Mouse (Mus musculus) left cerebral cortex, adult 2 months (tissue): ENCODE data around the gene Qars. TPM values are rescaled to one million over a fixed set of nuclear protein-coding genes. Genes with fewer than 3 reads are reported as not detected.

Experiments
- DNase-seq, 2 experiments: peaks; one replicate each; pipeline ENCODE4 v3.0.0; 2021 to 2022; ENCODE audit warnings: low spot score in 2 of 2, mixed read lengths in 1 of 2; ENCODE audit errors: extremely low spot score in 1 of 2
- H3K27ac ChIP-seq: fragments of 200-600 bp; 2 replicates; pipeline ENCODE4 v1.8.1; 2022
- H3K4me3 ChIP-seq: fragments of 200-600 bp; 2 replicates; pipeline ENCODE4 v1.8.1; 2022
- CTCF ChIP-seq: fragments of 200-600 bp; IDR thresholded peaks from 2 replicates; pipeline ENCODE4 v1.8.1; 2022; ENCODE audit warnings: antibody characterized with exemption, mild to moderate bottlenecking, moderate library complexity
- intact Hi-C: fragments of 180-260 bp; cut with DNase I; formaldehyde crosslinking; loops from one replicate; pipeline ENCODE4 v1.15.1; 2025
- long read RNA-seq, 2 experiments: library from polyadenylated mRNA; stranded (forward); transcript quantifications; one replicate each; pipeline ENCODE4 v2.0.0; 2021; ENCODE audit warnings: borderline mapping rate in 2 of 2
- total RNA-seq, 2 experiments: library from RNA; stranded (reverse); gene quantifications; 2 replicates each; pipeline ENCODE4 v1.2.3; 2021

Qars gene
- 10 to 100 TPM; 75.3 to 78.0 TPM for total RNA-seq
- long read RNA-seq, experiment 1, transcript Qars-201 (24 exons, 2,800 nt): major isoform, 29 of 47 reads
- long read RNA-seq, experiment 1, partial matches to known transcripts: 8 of 47 reads
- long read RNA-seq, experiment 1, other reads (novel, unspliced or antisense): 10 of 47 reads
- long read RNA-seq, experiment 2, transcript Qars-201 (24 exons, 2,800 nt): major isoform, 10 of 19 reads
- long read RNA-seq, experiment 2, partial matches to known transcripts: 4 of 19 reads
- long read RNA-seq, experiment 2, other reads (novel, unspliced or antisense): 5 of 19 reads

- Histone ChIP-seq H3K27ac (peak within 1 kb of the TSS; percentile 88), H3K4me3 (peak within 1 kb of the TSS; percentile 84)
- intact Hi-C loops: loop anchor here (2.0 kb wide), 1 partner anchor 15 kb away; no protein-coding TSS in a partner anchor
- DNase-seq: peak; percentile 86 to 89
- TF ChIP-seq CTCF: no peak
These were observed at the start of gene Qars for GRCm38 (mm10) chr9:108507619-108508434. Qars (plus strand) TSS chr9:108507706.

DNA sequence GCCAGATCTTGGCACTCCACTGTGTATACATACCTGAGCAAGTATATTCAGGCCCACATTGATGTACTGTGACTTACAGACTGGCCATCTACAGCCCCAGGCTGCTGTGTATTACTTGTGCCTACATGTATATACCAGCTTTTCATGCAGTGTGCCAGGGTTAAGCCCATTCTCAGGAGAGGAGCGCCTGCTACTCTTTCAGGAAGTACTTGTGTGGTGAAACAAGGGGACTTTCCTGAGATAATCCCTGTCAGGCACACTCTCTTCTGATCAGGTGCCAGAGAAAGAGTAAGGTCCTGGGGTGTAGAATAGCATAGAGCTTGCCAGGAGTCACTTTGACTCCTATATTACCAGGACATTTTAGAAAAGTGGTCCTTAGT, 47.6 kb upstream of the Qars start:
- Histone ChIP-seq H3K27ac (peak overlapping the region; percentile 94), H3K4me3 (peak overlapping the region; percentile 75)
- intact Hi-C loops: no loop called here
- no peak for DNase-seq
- TF ChIP-seq CTCF: no peak

- H3K4me3 ChIP-seq: peak within 1 kb of the TSS; percentile 75
- intact Hi-C loops: no loop called here
- TF ChIP-seq CTCF: peak; percentile 3
These were observed 47.0 kb upstream of the Qars start, which contains the start of gene Ccdc71 for GRCm38 (mm10) chr9:108460319-108461178. Ccdc71 (plus strand) TSS chr9:108460527.

DNA sequence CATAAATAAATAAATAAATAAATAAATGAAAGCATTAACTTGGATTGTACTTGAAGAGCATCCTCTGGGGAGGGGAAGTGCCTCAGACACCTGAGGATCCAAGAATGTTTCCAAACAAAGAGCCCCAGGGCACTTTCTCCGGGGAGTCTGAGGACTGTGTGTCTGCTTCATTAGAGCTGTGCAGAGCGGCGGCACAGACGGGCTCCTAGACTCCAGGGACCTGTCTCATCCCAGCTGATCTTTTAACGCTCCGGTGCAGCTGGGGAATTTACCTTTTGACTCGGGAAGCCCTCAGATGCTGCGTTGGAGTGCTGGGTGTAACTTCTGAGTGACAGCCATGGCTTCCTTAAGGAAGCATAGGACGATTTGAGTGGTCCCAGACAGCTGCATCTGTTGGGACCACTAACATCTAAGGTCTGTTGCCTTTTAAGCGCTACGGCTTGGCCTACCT, 46.3 kb upstream of the Qars start, which contains the start of gene Klhdc8b:
Klhdc8b (minus strand) TSS at position 401 of the 451 bp plus-strand sequence.
- TF ChIP-seq CTCF: no peak
- no peak for DNase-seq
- intact Hi-C loops: no loop called here
- peak within 1 kb of the TSS; percentile 75 for H3K4me3 ChIP-seq
- H3K27ac ChIP-seq: peak within 1 kb of the TSS; percentile 94

More at GRCm38 (mm10) chr9:108460319-108461178, 47.0 kb upstream of the Qars start, which contains the start of gene Ccdc71:
- H3K27ac ChIP-seq: peak within 1 kb of the TSS; percentile 94
- peak; percentile 87 to 88 for DNase-seq

GRCm38 (mm10) chr9:108461675-108462074, 45.8 kb upstream of the Qars start:
- no peak for DNase-seq
- intact Hi-C loops: no loop called here
- no peak for TF ChIP-seq CTCF
- H3K27ac ChIP-seq: no peak overlapping the region
- H3K4me3 ChIP-seq: peak overlapping the region; percentile 75

- intact Hi-C loops: no loop called here
- no peak for TF ChIP-seq CTCF
- DNase-seq: no peak
- no peak overlapping the region for H3K4me3 ChIP-seq
- no peak overlapping the region for H3K27ac ChIP-seq
These were observed 45.3 kb upstream of the Qars start for GRCm38 (mm10) chr9:108462192-108462591.

GRCm38 (mm10) chr9:108463713-108464112, 43.8 kb upstream of the Qars start:
- TF ChIP-seq CTCF: no peak
- H3K27ac ChIP-seq: no peak overlapping the region
- no peak for DNase-seq
- no peak overlapping the region for H3K4me3 ChIP-seq
- intact Hi-C loops: no loop called here

DNA sequence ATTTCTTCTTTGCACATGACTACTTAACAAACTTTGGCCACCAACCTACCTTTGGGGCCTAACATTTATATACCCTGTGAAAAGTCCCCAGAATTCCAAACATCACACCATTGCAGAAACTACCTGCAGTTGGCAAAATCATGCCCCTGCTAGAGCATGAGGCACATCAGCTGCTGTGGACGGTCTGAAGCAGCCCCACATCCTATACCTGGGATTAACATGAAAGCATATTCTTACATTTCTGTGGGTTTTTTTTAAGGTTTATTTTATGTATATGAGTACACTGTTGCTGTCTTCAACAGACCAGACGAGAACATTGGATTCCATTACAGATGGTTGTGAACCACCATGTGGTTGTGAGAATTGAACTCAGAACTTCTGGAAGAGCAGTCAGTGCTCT, 41.3 kb upstream of the Qars start:
- no peak for DNase-seq
- Histone ChIP-seq H3K27ac (no peak overlapping the region), H3K4me3 (no peak overlapping the region)
- no peak for TF ChIP-seq CTCF
- intact Hi-C loops: no loop called here

GRCm38 (mm10) chr9:108469430-108469829, 38.1 kb upstream of the Qars start:
- intact Hi-C loops: no loop called here
- DNase-seq: no peak
- Histone ChIP-seq H3K4me3 (no peak overlapping the region), H3K27ac (no peak overlapping the region)
- no peak for TF ChIP-seq CTCF

DNA sequence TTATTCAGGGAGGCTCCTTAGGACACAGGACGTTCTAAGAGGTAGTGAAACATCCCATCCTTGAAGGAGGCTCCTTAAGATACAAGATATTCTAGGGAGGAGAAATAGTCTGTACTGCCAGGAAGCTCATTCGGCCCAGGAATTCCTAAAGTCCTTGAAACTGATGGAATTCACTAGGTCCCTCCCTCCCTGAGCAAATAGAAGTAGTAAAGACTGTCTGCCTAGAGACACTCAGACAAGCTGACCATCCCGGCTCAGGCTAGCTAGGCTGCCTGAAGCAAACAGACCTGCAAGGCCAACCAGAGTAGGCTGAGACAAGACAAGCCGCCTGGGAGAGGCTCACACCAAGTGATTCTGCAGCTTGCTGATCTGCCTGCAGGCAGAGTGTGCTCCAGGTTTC, 37.7 kb upstream of the Qars start:
- no peak for DNase-seq
- Histone ChIP-seq H3K27ac (no peak overlapping the region), H3K4me3 (no peak overlapping the region)
- no peak for TF ChIP-seq CTCF
- intact Hi-C loops: no loop called here

DNA sequence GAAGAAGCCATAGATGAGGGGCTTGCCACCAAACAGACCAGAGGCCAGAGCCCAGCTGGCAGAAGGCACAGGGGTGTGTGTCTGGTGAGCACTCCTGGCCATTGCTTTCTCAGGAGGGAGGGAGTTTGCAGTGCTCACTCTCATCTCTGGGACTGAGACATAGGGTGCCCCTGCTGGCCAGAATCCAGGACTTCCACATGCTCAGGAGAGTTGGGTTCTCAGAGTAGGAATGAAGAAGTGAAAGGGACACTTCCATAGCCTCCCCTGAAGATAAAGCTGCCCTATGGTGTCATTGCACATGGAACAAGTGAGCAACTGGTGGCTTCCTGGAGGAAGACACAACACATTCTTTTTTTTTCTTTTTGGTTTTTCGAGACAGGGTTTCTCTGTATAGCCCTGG, 33.0 kb upstream of the Qars start:
- no peak for DNase-seq
- Histone ChIP-seq H3K4me3 (no peak overlapping the region), H3K27ac (no peak overlapping the region)
- no peak for TF ChIP-seq CTCF
- intact Hi-C loops: no loop called here
